Mouse (Mus musculus) ES-E14 (cell line): Measurements from ENCODE around the gene Scamp3.

Experiments
- HCFC1 ChIP-seq: IDR thresholded peaks from 2 replicates; pipeline ENCODE4 v1.6.1; 2012; ENCODE audit warnings: low read length, inconsistent platforms, borderline replicate concordance; ENCODE audit not compliant: insufficient read depth
- ZNF384 ChIP-seq: IDR thresholded peaks from 2 replicates; pipeline ENCODE4 v1.6.1; 2012; ENCODE audit warnings: low read depth, low read length, inconsistent platforms

- TF ChIP-seq HCFC1 = no peak
- TF ChIP-seq ZNF384 = no peak
These were observed 51.6 kb downstream of the Scamp3 start, which contains the start of gene Muc1 for GRCm38 (mm10) chr3:89228836-89229235.
